In genomic region chr2:91975581-91976541, GRCm38 (mm10) we compare ENCODE assay signal across 9 mouse cellular contexts. TPM values are rescaled to one million over a fixed set of nuclear protein-coding genes. Genes with fewer than 3 reads are reported as not detected.
A peak's percentile ranks its signal among the peaks of the same experiment; 100 is the strongest.
DNase-seq lines count a peak whose midpoint lies in the region; ATAC-seq and TF ChIP-seq lines count a peak whose summit lies in the region.
"Had no signal": no experiment of that assay in that cellular context is flagged by ENCODE, and none has a peak within 500 bp of the region (broad histone marks: within the 10 kb centered on the region; RNA-seq: fewer than 3 reads in every experiment).

Dgkz (minus strand) TSS chr2:91975864.

- H3K27me3 ChIP-seq in lung, embryonic 14.5 days (ENCODE audit: insufficient read depth, low read length): peaks cover 37% of the 10 kb centered on the region
- peaks cover 38% of the 10 kb centered on the region for H3K27me3 ChIP-seq in intestine, embryonic 14.5 days (replicated peaks; ENCODE audit: control insufficient read depth, insufficient read depth, low read length)

- no peak for TF ChIP-seq POLR2A in bone marrow macrophage, adult 2 months (IDR thresholded peaks at IDR 0.05; ENCODE audit: borderline replicate concordance, low read depth, low read length)

- peak within 1 kb of the TSS; percentile 67 for H3K4me2 ChIP-seq in lung, embryonic 14.5 days
- H3K4me2 ChIP-seq in intestine, embryonic 14.5 days (ENCODE audit: low read length): peak within 1 kb of the TSS; percentile 61

- H3K36me3 ChIP-seq in lung, embryonic 14.5 days (ENCODE audit: insufficient read depth): no peaks in the 10 kb centered on the region
- H3K36me3 ChIP-seq in intestine, embryonic 14.5 days (ENCODE audit: control insufficient read depth, insufficient read depth, low read length): no peaks in the 10 kb centered on the region

- DNase-seq in lung, embryonic 14.5 days: no peak
- no peak for DNase-seq in lung, postnatal 36 days
- no peak for DNase-seq in gastrocnemius, postnatal 25 days
- DNase-seq in intestine, embryonic 14.5 days (ENCODE audit: low spot score): peak; percentile 71
- DNase-seq in thymus, postnatal 25 days: peak; percentile 68
- DNase-seq in lung, postnatal 10 days: no peak

- peak within 1 kb of the TSS; percentile 36; the same call in 1 of the 2 replicates for H3K9ac ChIP-seq in lung, embryonic 14.5 days
- peak within 1 kb of the TSS; percentile 11; the same call in 1 of the 2 replicates for H3K9ac ChIP-seq in intestine, embryonic 14.5 days (ENCODE audit: low read length)

- ATAC-seq in lung, embryonic 14.5 days (ENCODE audit: insufficient read depth): 0 out of 2 replicates have a peak, but pooled peaks have one; percentile 15
- ATAC-seq in intestine, embryonic 14.5 days (replicated peaks; ENCODE audit: low FRiP score, low TSS enrichment, low read depth): 0 out of 2 replicates have a peak, but pooled peaks have one; percentile 13
- ATAC-seq in megakaryocyte progenitor cell, adult 5-6 weeks (replicated peaks; ENCODE audit: poor library complexity): no peak

- WGBS in lung, embryonic 14.5 days: 2% methylated on average over 79 of the region's 79 CpGs
- 2% methylated on average over 78 of the region's 79 CpGs for WGBS in intestine, embryonic 14.5 days

- TF ChIP-seq CTCF in lung, embryonic 14.5 days (IDR thresholded peaks at IDR 0.05; ENCODE audit: low read depth): no peak
- TF ChIP-seq CTCF in bone marrow macrophage, adult 2 months (IDR thresholded peaks at IDR 0.05; ENCODE audit: low read depth, low read length): no peak

- H3K4me1 ChIP-seq in lung, embryonic 14.5 days (ENCODE audit: insufficient read depth): peaks cover 29% of the 10 kb centered on the region
- H3K4me1 ChIP-seq in bone marrow macrophage, adult 2 months (ENCODE audit: control insufficient read depth, insufficient read depth, low read length): peaks cover 32% of the 10 kb centered on the region
- peaks cover 43% of the 10 kb centered on the region for H3K4me1 ChIP-seq in intestine, embryonic 14.5 days (replicated peaks; ENCODE audit: control insufficient read depth, insufficient read depth, low read length)

- peak within 1 kb of the TSS; percentile 41 for H3K4me3 ChIP-seq in lung, embryonic 14.5 days (ENCODE audit: low read depth, low read length)
- H3K4me3 ChIP-seq in bone marrow macrophage, adult 2 months (ENCODE audit: insufficient read depth, low read length): peak within 1 kb of the TSS; percentile 32
- H3K4me3 ChIP-seq in intestine, embryonic 14.5 days (ENCODE audit: low read depth, low read length): peak within 1 kb of the TSS; percentile 36
- H3K4me3 ChIP-seq: erythroblast, embryonic 14.5 days had no signal

- no peaks in the 10 kb centered on the region for H3K9me3 ChIP-seq in lung, embryonic 14.5 days (ENCODE audit: low read depth, low read length)
- H3K9me3 ChIP-seq in intestine, embryonic 14.5 days (ENCODE audit: control insufficient read depth, low read length): no peaks in the 10 kb centered on the region

- H3K27ac ChIP-seq in lung, embryonic 14.5 days (ENCODE audit: low read depth): no peak within 1 kb of the TSS
- H3K27ac ChIP-seq in bone marrow macrophage, adult 2 months (ENCODE audit: insufficient read depth, low read depth, low read length): no peak within 1 kb of the TSS
- no peak within 1 kb of the TSS for H3K27ac ChIP-seq in intestine, embryonic 14.5 days (ENCODE audit: low read depth)

RNA-seq across cellular contexts. Expression of gene Dgkz, which starts in this region (rescaled TPM):
- 59.2 and 63.9 TPM in 2 replicates for polyA plus RNA-seq in lung, embryonic 14.5 days (2014; fragmentation: Nextera tagmentation; extraction: Ambion mirVana)
- 129 and 144 TPM in 2 replicates for polyA plus RNA-seq in bone marrow macrophage, adult 2 months (2012; ENCODE audit: insufficient read depth, insufficient read length, missing spikeins)
- 10 to 100 TPM; 32.3 to 34.8 TPM for total RNA-seq in gastrocnemius, postnatal 25 days (2021)
- polyA plus RNA-seq in intestine, embryonic 14.5 days (2014; fragmentation: Nextera tagmentation; extraction: Ambion mirVana): 71.9 and 75.6 TPM in 2 replicates
- 111 and 112 TPM in 2 replicates for total RNA-seq in megakaryocyte progenitor cell, adult 5-6 weeks (2015)
- total RNA-seq in megakaryocyte progenitor cell, adult 5-6 weeks (2017): 76.3 and 94.7 TPM in 2 replicates

Comparison
In these comparisons a context has a peak if more than half of its experiments do, and no peak if none do; other contexts are left out.
1. DNase-seq: peak in intestine, embryonic 14.5 days (single experiment) and thymus, postnatal 25 days (single experiment); none in lung, embryonic 14.5 days (single experiment), lung, postnatal 36 days (single experiment), gastrocnemius, postnatal 25 days (single experiment) and lung, postnatal 10 days (single experiment).
2. Peak in every context shown above with its lines, with median percentiles within 50 percentile points of each other: H3K4me3 ChIP-seq.